Mouse (Mus musculus): Measurements from ENCODE around the gene S1pr4.
A peak's percentile ranks its signal among the peaks of the same experiment; 100 is the strongest.

S1pr4 gene

GRCm38 (mm10) chr10:81493601-81494220 is 6.2 kb downstream of the S1pr4 start:
- DNase-seq (ENCODE audit: low spot score) = no peak

- no peak for DNase-seq (ENCODE audit: low spot score)
Measured at GRCm38 (mm10) chr10:81492606-81493240, 7.2 kb downstream of the S1pr4 start.

- no peak for DNase-seq (ENCODE audit: low spot score)
Measured at GRCm38 (mm10) chr10:81491018-81491417, 8.9 kb downstream of the S1pr4 start.

- no peak for DNase-seq (ENCODE audit: low spot score)
Measured at GRCm38 (mm10) chr10:81489941-81490340, 10.0 kb downstream of the S1pr4 start.

GRCm38 (mm10) chr10:81488081-81488480 is 11.9 kb downstream of the S1pr4 start:
- DNase-seq (ENCODE audit: low spot score) = no peak

- DNase-seq (ENCODE audit: low spot score) = no peak
Measured at GRCm38 (mm10) chr10:81486496-81486895, 13.4 kb downstream of the S1pr4 start.

- no peak for DNase-seq (ENCODE audit: low spot score)
Measured at GRCm38 (mm10) chr10:81485479-81486018, 14.4 kb downstream of the S1pr4 start.

GRCm38 (mm10) chr10:81485060-81485449 is 14.9 kb downstream of the S1pr4 start:
- DNase-seq (ENCODE audit: low spot score) = no peak

- DNase-seq (ENCODE audit: low spot score) = no peak
Measured at GRCm38 (mm10) chr10:81484441-81485059, 15.4 kb downstream of the S1pr4 start.

- no peak for DNase-seq (ENCODE audit: low spot score)
Measured at GRCm38 (mm10) chr10:81483983-81484382, 15.9 kb downstream of the S1pr4 start.

GRCm38 (mm10) chr10:81482533-81482889 is 17.4 kb downstream of the S1pr4 start, which contains the start of gene Celf5:
TSS of gene Celf5 (minus strand) at chr10:81482709.
- DNase-seq (ENCODE audit: low spot score) = no peak

- DNase-seq (ENCODE audit: low spot score) = no peak
Measured at GRCm38 (mm10) chr10:81481605-81482532, 18.1 kb downstream of the S1pr4 start.

- DNase-seq (ENCODE audit: low spot score) = no peak
Measured at GRCm38 (mm10) chr10:81474461-81474860, 25.5 kb downstream of the S1pr4 start.

GRCm38 (mm10) chr10:81473003-81473451 is 26.9 kb downstream of the S1pr4 start:
- DNase-seq (ENCODE audit: low spot score) = no peak

- DNase-seq (ENCODE audit: low spot score) = no peak
Measured at GRCm38 (mm10) chr10:81472403-81473002, 27.4 kb downstream of the S1pr4 start.

GRCm38 (mm10) chr10:81470454-81470853 is 29.5 kb downstream of the S1pr4 start:
- DNase-seq (ENCODE audit: low spot score) = no peak

- DNase-seq (ENCODE audit: low spot score) = no peak
Measured at GRCm38 (mm10) chr10:81469253-81469652, 30.7 kb downstream of the S1pr4 start.

- no peak for DNase-seq (ENCODE audit: low spot score)
Measured at GRCm38 (mm10) chr10:81467670-81468235, 32.2 kb downstream of the S1pr4 start.

GRCm38 (mm10) chr10:81466881-81467280 is 33.1 kb downstream of the S1pr4 start:
- no peak for DNase-seq (ENCODE audit: low spot score)

- no peak for DNase-seq (ENCODE audit: low spot score)
Measured at GRCm38 (mm10) chr10:81466066-81466465, 33.9 kb downstream of the S1pr4 start.

- peak; percentile 6 for DNase-seq (ENCODE audit: low spot score)
Measured at GRCm38 (mm10) chr10:81465265-81465645, 34.7 kb downstream of the S1pr4 start.

Measured in testis, postnatal 14 days (tissue).